Mouse (Mus musculus) intestine, postnatal 0 days (tissue): ENCODE measurements around the gene Btg4. TPM values are rescaled to one million over a fixed set of nuclear protein-coding genes. Genes with fewer than 3 reads are reported as not detected.

Experiments used
- ATAC-seq: fragments of 200-750 bp; cut with Nextera tagmentation; 2 replicates; pipeline ENCODE4 v1.8.0; 2017; ENCODE audit warnings: mild to moderate bottlenecking, moderate TSS enrichment, moderate library complexity
- H3K27ac ChIP-seq: fragments of 300-500 bp; sonication (generic); 2 replicates; pipeline ENCODE4 v1.5.1; 2014; ENCODE audit warnings: mild to moderate bottlenecking, low read depth, low read length, moderate library complexity
- H3K27me3 ChIP-seq: fragments of 300-500 bp; sonication (generic); replicated peaks from 2 replicates; pipeline ENCODE4 v1.6.1; 2014; ENCODE audit warnings: low read length, mixed read lengths; ENCODE audit not compliant: control insufficient read depth, insufficient read depth
- H3K36me3 ChIP-seq: fragments of 300-500 bp; sonication (generic); 2 replicates; pipeline ENCODE4 v1.6.1; 2014; ENCODE audit warnings: mild to moderate bottlenecking, moderate library complexity; ENCODE audit not compliant: control insufficient read depth, insufficient read depth
- H3K4me1 ChIP-seq: fragments of 300-500 bp; sonication (generic); replicated peaks from 2 replicates; pipeline ENCODE4 v1.6.1; 2014; ENCODE audit warnings: antibody characterized with exemption, low read length, mixed read lengths; ENCODE audit not compliant: control insufficient read depth, insufficient read depth
- H3K4me2 ChIP-seq: fragments of 300-500 bp; sonication (generic); replicated peaks from 2 replicates; pipeline ENCODE4 v1.6.1; 2014; ENCODE audit warnings: low read depth, mild to moderate bottlenecking, moderate library complexity
- H3K4me3 ChIP-seq: fragments of 300-500 bp; sonication (generic); 2 replicates; pipeline ENCODE4 v1.5.1; 2014; ENCODE audit warnings: low read depth, low read length
- H3K9ac ChIP-seq: fragments of 300-500 bp; sonication (generic); 2 replicates; pipeline ENCODE4 v1.6.1; 2014; ENCODE audit warnings: mild to moderate bottlenecking, low read depth, low read length
- H3K9me3 ChIP-seq: fragments of 300-500 bp; sonication (generic); 2 replicates; pipeline ENCODE4 v1.6.1; 2016; ENCODE audit warnings: mixed run types; ENCODE audit not compliant: control insufficient read depth
- CTCF ChIP-seq: sonication (generic); IDR thresholded peaks from 2 replicates; pipeline ENCODE4 v1.5.1; 2016; ENCODE audit warnings: low read depth, mild to moderate bottlenecking, control low read depth, antibody characterized with exemption, moderate library complexity
- WGBS: fragments of 180-500 bp; shearing (Covaris S2); extraction: QIAGEN DNeasy Blood & Tissue Kit; methylation state at CpG from one replicate; pipeline ENCODE4 v1.1.7; 2014; 5-methylcytosine and 5-hydroxymethylcytosine counted together
- polyA plus RNA-seq: library from polyadenylated mRNA; unstranded; fragments of >200 nt; fragmentation: Nextera tagmentation; extraction: Ambion mirVana; gene quantifications from 2 replicates; pipeline ENCODE4 v1.2.1, GENCODE M21; 2015

The Btg4 gene
- polyA plus RNA-seq, 1 experiment from 2014 or later, result not detected

DNA sequence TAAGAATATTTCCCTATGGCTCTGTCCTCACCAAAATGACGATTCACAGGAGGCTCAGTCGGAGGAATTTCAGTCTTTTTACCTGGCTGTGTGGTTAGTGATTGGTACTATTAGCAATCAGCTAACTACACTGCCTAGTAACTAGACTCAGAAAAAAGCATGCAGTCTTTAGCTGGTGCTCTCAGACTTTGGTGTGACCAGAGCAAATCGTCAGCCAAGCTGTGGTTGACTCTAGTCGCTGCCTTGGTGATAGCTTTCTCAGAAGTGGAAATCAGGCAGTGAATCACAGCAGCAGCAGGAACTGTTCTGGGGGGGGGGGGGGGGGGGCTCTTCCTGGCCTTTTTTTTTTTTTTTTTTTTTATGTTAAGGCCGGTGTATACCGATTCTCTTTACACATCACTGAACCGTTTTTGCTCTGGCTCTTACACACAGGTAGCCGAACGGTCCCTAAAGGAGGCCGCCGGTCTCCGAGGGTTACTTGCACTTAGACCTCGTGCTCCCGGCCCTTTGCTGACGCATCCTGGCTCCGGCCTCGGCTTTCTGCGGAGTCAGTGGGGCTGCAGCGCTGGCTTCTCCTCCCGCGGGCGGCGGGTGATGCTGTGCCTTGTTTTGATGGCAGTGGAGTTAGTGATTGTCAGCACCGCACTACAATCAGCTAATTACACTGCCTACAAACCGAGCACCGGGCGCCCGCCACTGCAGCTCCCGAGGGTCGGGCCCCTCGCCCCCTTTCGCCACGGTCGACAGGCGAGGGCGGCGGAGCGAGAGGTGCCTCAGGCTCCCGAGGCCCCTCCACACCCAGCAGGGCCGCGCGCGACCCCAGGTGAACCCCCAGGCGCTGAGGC lies 42.5 kb downstream of the Btg4 start:
- ATAC-seq, result peak; percentile 49; the same call in 1 of the 2 replicates
- Histone ChIP-seq H3K9me3 (no peaks in the 10 kb centered on the region), H3K27me3 (peaks cover 16% of the 10 kb centered on the region), H3K9ac (peak overlapping the region; percentile 27), H3K36me3 (no peaks in the 10 kb centered on the region), H3K27ac (no peak overlapping the region), H3K4me1 (no peaks in the 10 kb centered on the region; the same call in 1 of the 2 replicates), H3K4me3 (peak overlapping the region; percentile 46), H3K4me2 (peak overlapping the region; percentile 91)
- WGBS, result 3% methylated on average over 44 of the region's 44 CpGs
- TF ChIP-seq CTCF, result no peak

- Histone ChIP-seq H3K9ac (peak overlapping the region; percentile 27), H3K27ac (no peak overlapping the region), H3K4me1 (no peaks in the 10 kb centered on the region; the same call in 1 of the 2 replicates), H3K4me2 (peak overlapping the region; percentile 91), H3K4me3 (peak overlapping the region; percentile 46), H3K36me3 (no peaks in the 10 kb centered on the region), H3K27me3 (peaks cover 16% of the 10 kb centered on the region), H3K9me3 (no peaks in the 10 kb centered on the region)
- peak; percentile 19; the same call in 1 of the 2 replicates for ATAC-seq
- 15% methylated on average over 30 of the region's 30 CpGs for WGBS
- TF ChIP-seq CTCF, result no peak
Observed at GRCm38 (mm10) chr9:51103808-51104514, 43.3 kb downstream of the Btg4 start.

DNA sequence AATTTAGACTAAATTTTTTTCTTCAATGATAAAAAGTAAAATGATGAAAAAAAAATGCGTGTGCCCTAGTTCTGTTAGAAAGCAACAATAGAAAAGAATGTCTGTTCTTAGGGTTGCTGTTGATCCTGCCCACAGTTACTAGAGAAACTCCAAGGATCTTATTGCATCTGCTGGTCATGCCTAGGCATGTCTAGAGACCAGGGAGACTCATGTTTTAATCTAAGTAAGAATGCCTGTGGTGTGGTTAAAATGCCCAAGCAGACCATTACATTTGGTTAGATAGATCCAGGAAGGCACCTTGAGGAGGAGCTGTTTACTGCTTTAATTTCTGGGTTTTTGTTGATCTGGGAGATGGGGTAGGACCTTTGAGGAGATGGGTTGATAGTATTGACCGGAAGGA lies 45.0 kb downstream of the Btg4 start:
- H3K27ac ChIP-seq, result no peak overlapping the region
- no peaks in the 10 kb centered on the region; the same call in 1 of the 2 replicates for H3K4me1 ChIP-seq
- no peak overlapping the region for H3K4me2 ChIP-seq
- H3K9ac ChIP-seq, result no peak overlapping the region
- H3K27me3 ChIP-seq, result peaks cover 16% of the 10 kb centered on the region
- 58% methylated on average over 2 of the region's 2 CpGs for WGBS
- ATAC-seq, result no peak
- H3K4me3 ChIP-seq, result no peak overlapping the region
- no peaks in the 10 kb centered on the region for H3K36me3 ChIP-seq
- TF ChIP-seq CTCF, result no peak
- H3K9me3 ChIP-seq, result no peaks in the 10 kb centered on the region

- no peaks in the 10 kb centered on the region for H3K27me3 ChIP-seq
- H3K9ac ChIP-seq, result no peak overlapping the region
- no peaks in the 10 kb centered on the region for H3K36me3 ChIP-seq
- no peak for TF ChIP-seq CTCF
- H3K9me3 ChIP-seq, result no peaks in the 10 kb centered on the region
- H3K27ac ChIP-seq, result no peak overlapping the region
- 80% methylated on average over 4 of the region's 4 CpGs for WGBS
- H3K4me3 ChIP-seq, result no peak overlapping the region
- no peak overlapping the region for H3K4me2 ChIP-seq
- no peaks in the 10 kb centered on the region for H3K4me1 ChIP-seq
- ATAC-seq, result no peak
Observed at GRCm38 (mm10) chr9:51114767-51115166, 54.1 kb downstream of the Btg4 start.

- no peak for ATAC-seq
- no peaks in the 10 kb centered on the region for H3K9me3 ChIP-seq
- H3K36me3 ChIP-seq, result no peaks in the 10 kb centered on the region
- H3K27ac ChIP-seq, result no peak overlapping the region
- no peak overlapping the region for H3K9ac ChIP-seq
- H3K27me3 ChIP-seq, result no peaks in the 10 kb centered on the region
- H3K4me2 ChIP-seq, result no peak overlapping the region
- 63% methylated on average over 3 of the region's 3 CpGs for WGBS
- TF ChIP-seq CTCF, result peak; percentile 79
- no peak overlapping the region for H3K4me3 ChIP-seq
- H3K4me1 ChIP-seq, result no peaks in the 10 kb centered on the region
Observed at GRCm38 (mm10) chr9:51136985-51137384, 76.3 kb downstream of the Btg4 start.

DNA sequence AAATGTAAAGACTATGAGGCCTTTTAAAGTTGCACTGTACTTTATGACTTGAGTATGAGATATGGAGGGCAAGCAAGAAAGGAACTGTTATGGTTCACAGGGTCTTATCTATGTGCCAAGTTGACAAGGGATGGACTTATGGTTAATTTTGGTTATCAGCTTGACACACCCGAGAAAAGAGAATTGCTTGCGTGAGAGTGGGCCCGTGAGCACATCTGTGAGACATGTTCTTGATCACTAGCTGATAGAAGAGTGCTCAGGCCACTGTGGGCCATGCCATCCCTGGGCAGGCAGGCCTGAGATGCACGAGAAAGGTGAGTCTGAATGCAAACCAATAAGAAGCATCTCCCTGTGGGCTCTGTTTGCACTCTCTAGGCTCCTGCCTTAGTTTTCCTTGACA lies 76.7 kb downstream of the Btg4 start:
- no peak for ATAC-seq
- no peak overlapping the region for H3K4me2 ChIP-seq
- H3K36me3 ChIP-seq, result no peaks in the 10 kb centered on the region
- no peak for TF ChIP-seq CTCF
- no peak overlapping the region for H3K9ac ChIP-seq
- no peaks in the 10 kb centered on the region for H3K9me3 ChIP-seq
- H3K4me3 ChIP-seq, result no peak overlapping the region
- H3K27me3 ChIP-seq, result no peaks in the 10 kb centered on the region
- no peaks in the 10 kb centered on the region for H3K4me1 ChIP-seq
- H3K27ac ChIP-seq, result no peak overlapping the region
- 58% methylated on average over 4 of the region's 4 CpGs for WGBS
